Mouse (Mus musculus): ENCODE results near the gene Zfhx3. TPM values are rescaled to one million over a fixed set of nuclear protein-coding genes. Genes with fewer than 3 reads are reported as not detected.

Gene Zfhx3
- polyA plus RNA-seq, 1 experiment from 2014 or later = 17.8 TPM

GRCm38 (mm10) chr8:108309525-108310246, 367.2 kb downstream of the Zfhx3 start:
- no peak overlapping the region for H3K4me3 ChIP-seq (ENCODE audit: low read length)
- H3K9me3 ChIP-seq (ENCODE audit: control insufficient read depth, low read length) = no peaks in the 10 kb centered on the region
- ATAC-seq = no peak
- H3K4me2 ChIP-seq (ENCODE audit: low read length) = no peak overlapping the region
- WGBS = 84% methylated on average over 14 of the region's 14 CpGs
- no peak overlapping the region for H3K27ac ChIP-seq (ENCODE audit: low read depth, low read length)
- no peaks in the 10 kb centered on the region for H3K36me3 ChIP-seq (ENCODE audit: control insufficient read depth, insufficient read depth, low read length)
- H3K27me3 ChIP-seq (replicated peaks; ENCODE audit: control insufficient read depth, insufficient read depth, low read length) = peaks cover 2% of the 10 kb centered on the region; the same call in 1 of the 2 replicates
- H3K4me1 ChIP-seq (ENCODE audit: control insufficient read depth, insufficient read depth, low read depth, low read length) = no peaks in the 10 kb centered on the region
- H3K9ac ChIP-seq (ENCODE audit: low read depth, low read length) = no peak overlapping the region

- no peak for ATAC-seq
- Histone ChIP-seq H3K4me3 (ENCODE audit: low read length) (no peak overlapping the region), H3K27me3 (replicated peaks; ENCODE audit: control insufficient read depth, insufficient read depth, low read length) (no peaks in the 10 kb centered on the region), H3K4me2 (ENCODE audit: low read length) (no peak overlapping the region), H3K27ac (ENCODE audit: low read depth, low read length) (no peak overlapping the region), H3K9ac (ENCODE audit: low read depth, low read length) (no peak overlapping the region), H3K4me1 (ENCODE audit: control insufficient read depth, insufficient read depth, low read depth, low read length) (no peaks in the 10 kb centered on the region), H3K36me3 (ENCODE audit: control insufficient read depth, insufficient read depth, low read length) (no peaks in the 10 kb centered on the region), H3K9me3 (ENCODE audit: control insufficient read depth, low read length) (no peaks in the 10 kb centered on the region; the same call in 1 of the 2 replicates)
- WGBS = 31% methylated on average over 8 of the region's 8 CpGs
Measured at GRCm38 (mm10) chr8:108315046-108315445, 372.6 kb downstream of the Zfhx3 start.

GRCm38 (mm10) chr8:108317532-108318093, 375.2 kb downstream of the Zfhx3 start:
- no peaks in the 10 kb centered on the region for H3K27me3 ChIP-seq (replicated peaks; ENCODE audit: control insufficient read depth, insufficient read depth, low read length)
- H3K9me3 ChIP-seq (ENCODE audit: control insufficient read depth, low read length) = no peaks in the 10 kb centered on the region; the same call in 1 of the 2 replicates
- H3K9ac ChIP-seq (ENCODE audit: low read depth, low read length) = no peak overlapping the region
- no peak overlapping the region for H3K27ac ChIP-seq (ENCODE audit: low read depth, low read length)
- no peaks in the 10 kb centered on the region for H3K36me3 ChIP-seq (ENCODE audit: control insufficient read depth, insufficient read depth, low read length)
- 75% methylated on average over 4 of the region's 4 CpGs for WGBS
- H3K4me3 ChIP-seq (ENCODE audit: low read length) = no peak overlapping the region
- H3K4me1 ChIP-seq (ENCODE audit: control insufficient read depth, insufficient read depth, low read depth, low read length) = no peaks in the 10 kb centered on the region
- no peak for ATAC-seq
- H3K4me2 ChIP-seq (ENCODE audit: low read length) = no peak overlapping the region

- 68% methylated on average over 2 of the region's 2 CpGs for WGBS
- ATAC-seq = no peak
- Histone ChIP-seq H3K27me3 (replicated peaks; ENCODE audit: control insufficient read depth, insufficient read depth, low read length) (no peaks in the 10 kb centered on the region), H3K4me1 (ENCODE audit: control insufficient read depth, insufficient read depth, low read depth, low read length) (no peaks in the 10 kb centered on the region), H3K36me3 (ENCODE audit: control insufficient read depth, insufficient read depth, low read length) (no peaks in the 10 kb centered on the region), H3K27ac (ENCODE audit: low read depth, low read length) (no peak overlapping the region), H3K4me3 (ENCODE audit: low read length) (no peak overlapping the region), H3K9ac (ENCODE audit: low read depth, low read length) (no peak overlapping the region), H3K9me3 (ENCODE audit: control insufficient read depth, low read length) (no peaks in the 10 kb centered on the region), H3K4me2 (ENCODE audit: low read length) (no peak overlapping the region)
Measured at GRCm38 (mm10) chr8:108327711-108328110, 385.3 kb downstream of the Zfhx3 start.

- H3K4me2 ChIP-seq (ENCODE audit: low read length) = no peak overlapping the region
- 86% methylated on average over 14 of the region's 14 CpGs for WGBS
- H3K4me1 ChIP-seq (ENCODE audit: control insufficient read depth, insufficient read depth, low read depth, low read length) = no peaks in the 10 kb centered on the region
- no peaks in the 10 kb centered on the region; the same call in 1 of the 2 replicates for H3K9me3 ChIP-seq (ENCODE audit: control insufficient read depth, low read length)
- no peak overlapping the region for H3K27ac ChIP-seq (ENCODE audit: low read depth, low read length)
- H3K9ac ChIP-seq (ENCODE audit: low read depth, low read length) = no peak overlapping the region
- no peak for ATAC-seq
- no peak overlapping the region for H3K4me3 ChIP-seq (ENCODE audit: low read length)
- H3K27me3 ChIP-seq (replicated peaks; ENCODE audit: control insufficient read depth, insufficient read depth, low read length) = no peaks in the 10 kb centered on the region
- H3K36me3 ChIP-seq (ENCODE audit: control insufficient read depth, insufficient read depth, low read length) = no peaks in the 10 kb centered on the region
Measured at GRCm38 (mm10) chr8:108348352-108348751, 405.9 kb downstream of the Zfhx3 start.

GRCm38 (mm10) chr8:108348776-108349175, 406.3 kb downstream of the Zfhx3 start:
- H3K4me3 ChIP-seq (ENCODE audit: low read length) = no peak overlapping the region
- H3K4me2 ChIP-seq (ENCODE audit: low read length) = no peak overlapping the region
- 53% methylated on average over 4 of the region's 4 CpGs for WGBS

GRCm38 (mm10) chr8:108355119-108355777, 412.8 kb downstream of the Zfhx3 start:
- Histone ChIP-seq H3K27ac (ENCODE audit: low read depth, low read length) (no peak overlapping the region), H3K36me3 (ENCODE audit: control insufficient read depth, insufficient read depth, low read length) (no peaks in the 10 kb centered on the region), H3K9ac (ENCODE audit: low read depth, low read length) (no peak overlapping the region), H3K4me1 (ENCODE audit: control insufficient read depth, insufficient read depth, low read depth, low read length) (no peaks in the 10 kb centered on the region; the same call in 1 of the 2 replicates), H3K9me3 (ENCODE audit: control insufficient read depth, low read length) (no peaks in the 10 kb centered on the region), H3K27me3 (replicated peaks; ENCODE audit: control insufficient read depth, insufficient read depth, low read length) (no peaks in the 10 kb centered on the region), H3K4me2 (ENCODE audit: low read length) (no peak overlapping the region), H3K4me3 (ENCODE audit: low read length) (no peak overlapping the region)
- WGBS = 42% methylated on average over 10 of the region's 10 CpGs
- ATAC-seq = no peak

More at GRCm38 (mm10) chr8:108348776-108349175, 406.3 kb downstream of the Zfhx3 start:
- Histone ChIP-seq H3K27ac (ENCODE audit: low read depth, low read length) (no peak overlapping the region), H3K9ac (ENCODE audit: low read depth, low read length) (no peak overlapping the region), H3K4me1 (ENCODE audit: control insufficient read depth, insufficient read depth, low read depth, low read length) (no peaks in the 10 kb centered on the region), H3K27me3 (replicated peaks; ENCODE audit: control insufficient read depth, insufficient read depth, low read length) (no peaks in the 10 kb centered on the region), H3K36me3 (ENCODE audit: control insufficient read depth, insufficient read depth, low read length) (no peaks in the 10 kb centered on the region), H3K9me3 (ENCODE audit: control insufficient read depth, low read length) (no peaks in the 10 kb centered on the region; the same call in 1 of the 2 replicates)
- no peak for ATAC-seq

- Histone ChIP-seq H3K4me3 (ENCODE audit: low read length) (no peak overlapping the region), H3K9me3 (ENCODE audit: control insufficient read depth, low read length) (no peaks in the 10 kb centered on the region), H3K27ac (ENCODE audit: low read depth, low read length) (no peak overlapping the region), H3K4me2 (ENCODE audit: low read length) (no peak overlapping the region), H3K36me3 (ENCODE audit: control insufficient read depth, insufficient read depth, low read length) (no peaks in the 10 kb centered on the region), H3K4me1 (ENCODE audit: control insufficient read depth, insufficient read depth, low read depth, low read length) (no peaks in the 10 kb centered on the region; the same call in 1 of the 2 replicates), H3K27me3 (replicated peaks; ENCODE audit: control insufficient read depth, insufficient read depth, low read length) (no peaks in the 10 kb centered on the region), H3K9ac (ENCODE audit: low read depth, low read length) (no peak overlapping the region)
- 34% methylated on average over 4 of the region's 4 CpGs for WGBS
- ATAC-seq = no peak
Measured at GRCm38 (mm10) chr8:108361402-108361801, 419.0 kb downstream of the Zfhx3 start.

GRCm38 (mm10) chr8:108362421-108362820, 420.0 kb downstream of the Zfhx3 start:
- no peak for ATAC-seq
- WGBS = 65% methylated on average over 9 of the region's 9 CpGs
- H3K4me2 ChIP-seq (ENCODE audit: low read length) = no peak overlapping the region
- H3K4me1 ChIP-seq (ENCODE audit: control insufficient read depth, insufficient read depth, low read depth, low read length) = no peaks in the 10 kb centered on the region; the same call in 1 of the 2 replicates
- no peaks in the 10 kb centered on the region for H3K9me3 ChIP-seq (ENCODE audit: control insufficient read depth, low read length)
- H3K27ac ChIP-seq (ENCODE audit: low read depth, low read length) = no peak overlapping the region
- no peak overlapping the region for H3K9ac ChIP-seq (ENCODE audit: low read depth, low read length)
- H3K36me3 ChIP-seq (ENCODE audit: control insufficient read depth, insufficient read depth, low read length) = no peaks in the 10 kb centered on the region
- H3K4me3 ChIP-seq (ENCODE audit: low read length) = no peak overlapping the region
- H3K27me3 ChIP-seq (replicated peaks; ENCODE audit: control insufficient read depth, insufficient read depth, low read length) = no peaks in the 10 kb centered on the region

Measured in hindbrain, embryonic 16.5 days (tissue).